Mouse (Mus musculus) olfactory bulb, adult 2 months (tissue): ENCODE data around the gene Pigz.

ENCODE experiments used
- CTCF ChIP-seq: fragments of 200-500 bp; IDR thresholded peaks from 2 replicates; pipeline ENCODE4 v1.5.1; 2012; ENCODE audit warnings: low read depth, mild to moderate bottlenecking, low read length, moderate library complexity; ENCODE audit not compliant: insufficient read depth
- POLR2A ChIP-seq: fragments of 200-500 bp; IDR thresholded peaks from 2 replicates; pipeline ENCODE4 v1.6.1; 2012; ENCODE audit warnings: mild to moderate bottlenecking, low read depth, low read length, moderate library complexity; ENCODE audit not compliant: insufficient read depth

GRCm38 (mm10) chr16:31993946-31994345 lies 60.3 kb downstream of the Pigz start:
- TF ChIP-seq POLR2A (no peak), CTCF (no peak)
